ENCODE assay signal across 8 mouse cellular contexts in genomic region chr4:21776946-21777265, GRCm38 (mm10). TPM values are rescaled to one million over a fixed set of nuclear protein-coding genes. Genes with fewer than 3 reads are reported as not detected.
A peak's percentile ranks its signal among the peaks of the same experiment; 100 is the strongest.
DNase-seq lines count a peak whose midpoint lies in the region; ATAC-seq and TF ChIP-seq lines count a peak whose summit lies in the region.

No protein-coding gene starts in this region.

- peaks cover 23% of the 10 kb centered on the region for H3K36me3 ChIP-seq in heart, embryonic 14.5 days (ENCODE audit: control insufficient read depth, insufficient read depth, low read length)
- peaks cover 13% of the 10 kb centered on the region for H3K36me3 ChIP-seq in G1E (replicated peaks)
- peaks cover 8% of the 10 kb centered on the region for H3K36me3 ChIP-seq in hindbrain, embryonic 14.5 days (replicated peaks; ENCODE audit: control insufficient read depth, insufficient read depth)
- peaks cover 8% of the 10 kb centered on the region for H3K36me3 ChIP-seq in midbrain, embryonic 14.5 days (ENCODE audit: control insufficient read depth, insufficient read depth, low read length)

- WGBS in heart, embryonic 14.5 days = 7% methylated on average over 9 of the region's 9 CpGs
- WGBS in hindbrain, embryonic 14.5 days = 6% methylated on average over 9 of the region's 9 CpGs
- WGBS in midbrain, embryonic 14.5 days = 6% methylated on average over 9 of the region's 9 CpGs

- no peaks in the 10 kb centered on the region for H3K27me3 ChIP-seq in heart, embryonic 14.5 days (ENCODE audit: control insufficient read depth, insufficient read depth, low read length)
- H3K27me3 ChIP-seq in G1E (ENCODE audit: insufficient read depth, low read length) = no peaks in the 10 kb centered on the region
- no peaks in the 10 kb centered on the region for H3K27me3 ChIP-seq in hindbrain, embryonic 14.5 days (ENCODE audit: control insufficient read depth, insufficient read depth, low read length)
- H3K27me3 ChIP-seq in midbrain, embryonic 14.5 days (ENCODE audit: control insufficient read depth, insufficient read depth, low read length) = no peaks in the 10 kb centered on the region

- DNase-seq in heart, postnatal 25 days (ENCODE audit: low spot score) = no peak
- DNase-seq in G1E (ENCODE audit: low spot score) = no peak
- no peak for DNase-seq in hindbrain, embryonic 14.5 days (ENCODE audit: low spot score)
- DNase-seq in midbrain, embryonic 14.5 days = no peak
- no peak for DNase-seq in layer of hippocampus, adult 8-10 months (ENCODE audit: low spot score in 2 of 2)
- DNase-seq in ovary, postnatal 36 days (ENCODE audit: low spot score) = no peak
- DNase-seq in gastrocnemius, postnatal 36 days = no peak

- H3K4me3 ChIP-seq in heart, embryonic 14.5 days (ENCODE audit: control insufficient read depth in 1 of 2, insufficient read depth in 1 of 2, low read depth in 1 of 2, low read length in 2 of 2) = peak overlapping the region; percentile 80 to 90; a peak in 3 of 4 replicates
- peak overlapping the region; percentile 87 for H3K4me3 ChIP-seq in G1E (ENCODE audit: low read depth, low read length)
- H3K4me3 ChIP-seq in hindbrain, embryonic 14.5 days (replicated peaks; ENCODE audit: low read length) = peak overlapping the region; percentile 65
- H3K4me3 ChIP-seq in midbrain, embryonic 14.5 days (replicated peaks; ENCODE audit: low read depth, low read length) = peak overlapping the region; percentile 82

- H3K9ac ChIP-seq in heart, embryonic 14.5 days (ENCODE audit: low read length) = peak overlapping the region; percentile 91
- H3K9ac ChIP-seq in hindbrain, embryonic 14.5 days = peak overlapping the region; percentile 89
- peak overlapping the region; percentile 82 for H3K9ac ChIP-seq in midbrain, embryonic 14.5 days (replicated peaks; ENCODE audit: low read length)

- no peak for ATAC-seq in heart, embryonic 14.5 days (ENCODE audit: insufficient number of reproducible peaks, insufficient read depth, low FRiP score, low read depth)
- no peak for ATAC-seq in G1E (ENCODE audit: extremely low read depth, insufficient number of reproducible peaks, low FRiP score, poor library complexity, severe bottlenecking)
- no peak for ATAC-seq in hindbrain, embryonic 14.5 days (ENCODE audit: low FRiP score)
- ATAC-seq in midbrain, embryonic 14.5 days (ENCODE audit: low FRiP score, low TSS enrichment) = no peak

- peak overlapping the region; percentile 87 for H3K4me2 ChIP-seq in heart, embryonic 14.5 days (ENCODE audit: low read length)
- peak overlapping the region; percentile 84 for H3K4me2 ChIP-seq in hindbrain, embryonic 14.5 days (replicated peaks)
- H3K4me2 ChIP-seq in midbrain, embryonic 14.5 days (ENCODE audit: low read length) = peak overlapping the region; percentile 69

- TF ChIP-seq CTCF in G1E (IDR thresholded peaks at IDR 0.05; ENCODE audit: low read depth, low read length) = no peak

- H3K27ac ChIP-seq in heart, embryonic 14.5 days (replicated peaks in 1 of 2; ENCODE audit: control insufficient read depth in 1 of 2, insufficient read depth in 1 of 2, low read depth in 2 of 2, low read length in 2 of 2) = no peak overlapping the region
- H3K27ac ChIP-seq in hindbrain, embryonic 14.5 days = no peak overlapping the region
- no peak overlapping the region for H3K27ac ChIP-seq in midbrain, embryonic 14.5 days (replicated peaks; ENCODE audit: low read depth, low read length)

- intact Hi-C loops in heart, postnatal 25 days (cut with DNase I) = loop anchor here (2.0 kb wide), 1 partner anchor 50 kb away; the partner anchor contains the start of gene Ccnc
- intact Hi-C loops in gastrocnemius, postnatal 36 days (cut with DNase I) = no loop called here

- no peaks in the 10 kb centered on the region for H3K9me3 ChIP-seq in heart, embryonic 14.5 days (ENCODE audit: control insufficient read depth, low read length)
- no peaks in the 10 kb centered on the region for H3K9me3 ChIP-seq in G1E (replicated peaks)
- no peaks in the 10 kb centered on the region for H3K9me3 ChIP-seq in hindbrain, embryonic 14.5 days (ENCODE audit: control insufficient read depth, low read length)
- no peaks in the 10 kb centered on the region for H3K9me3 ChIP-seq in midbrain, embryonic 14.5 days (ENCODE audit: control insufficient read depth, low read length)

- peaks cover 0 to 7% of the 10 kb centered on the region in 2 experiments; a peak in 1 of 4 replicates for H3K4me1 ChIP-seq in heart, embryonic 14.5 days (ENCODE audit: control insufficient read depth in 2 of 2, insufficient read depth in 2 of 2, low read length in 2 of 2)
- H3K4me1 ChIP-seq in G1E (ENCODE audit: insufficient read depth, low read depth, low read length) = peaks cover 37% of the 10 kb centered on the region
- H3K4me1 ChIP-seq in hindbrain, embryonic 14.5 days (replicated peaks; ENCODE audit: control insufficient read depth, insufficient read depth, low read length) = no peaks in the 10 kb centered on the region
- H3K4me1 ChIP-seq in midbrain, embryonic 14.5 days (ENCODE audit: control insufficient read depth, insufficient read depth, low read length) = 0 out of 2 replicates have a peak, but pooled peaks cover 8% of the 10 kb centered on the region

RNA-seq across cellular contexts. Expression of gene Tstd3, which starts 9.9 kb away (rescaled TPM):
- 18.5 and 19.1 TPM in 2 replicates for polyA plus RNA-seq in heart, embryonic 14.5 days (2014; fragmentation: Nextera tagmentation; extraction: Ambion mirVana)
- 10 to 100 TPM; 17.5 to 19.4 TPM for total RNA-seq in heart, postnatal 25 days (2021)
- total RNA-seq in G1E (2014; fragmentation: Nextera tagmentation) (72.4 and 103 TPM in 2 replicates), G1E (2017) (40.5 and 41.5 TPM in 2 replicates)
- 5.1 and 6.0 TPM in 2 replicates for polyA plus RNA-seq in G1E (2012)
- polyA plus RNA-seq in hindbrain, embryonic 14.5 days (2014; fragmentation: Nextera tagmentation; extraction: Ambion mirVana) = 23.8 and 25.2 TPM in 2 replicates
- 20.0 and 26.9 TPM in 2 replicates for polyA plus RNA-seq in midbrain, embryonic 14.5 days (2014; fragmentation: Nextera tagmentation; extraction: Ambion mirVana)
- total RNA-seq in layer of hippocampus, adult 8-10 months (2022) = 10 to 100 TPM; 21.7 to 24.5 (median 24.0) TPM
- 10 to 100 TPM; 11.1 to 11.4 TPM for total RNA-seq in gastrocnemius, postnatal 36 days (2021)

RNA-seq across cellular contexts. Expression of gene Usp45, which starts 9.9 kb away (rescaled TPM):
- polyA plus RNA-seq in heart, embryonic 14.5 days (2014; fragmentation: Nextera tagmentation; extraction: Ambion mirVana) = 6.9 and 11.2 TPM in 2 replicates
- total RNA-seq in heart, postnatal 25 days (2021) = 10 to 100 TPM; 11.3 to 14.7 TPM
- 49.2 and 58.4 TPM in 2 replicates for total RNA-seq in G1E (2014; fragmentation: Nextera tagmentation)
- 15.7 and 21.1 TPM in 2 replicates for total RNA-seq in G1E (2017)
- 2.9 and 3.4 TPM in 2 replicates for polyA plus RNA-seq in G1E (2012)
- 8.2 and 8.5 TPM in 2 replicates for polyA plus RNA-seq in hindbrain, embryonic 14.5 days (2014; fragmentation: Nextera tagmentation; extraction: Ambion mirVana)
- 10.4 and 12.3 TPM in 2 replicates for polyA plus RNA-seq in midbrain, embryonic 14.5 days (2014; fragmentation: Nextera tagmentation; extraction: Ambion mirVana)
- total RNA-seq in layer of hippocampus, adult 8-10 months (2022) = 10 to 100 TPM; 47.1 to 64.1 (median 54.4) TPM
- 10 to 100 TPM; 16.2 to 18.9 TPM for total RNA-seq in gastrocnemius, postnatal 36 days (2021)

RNA-seq across cellular contexts. Expression of gene Ccnc, which starts 49.4 kb away (rescaled TPM):
- polyA plus RNA-seq in heart, embryonic 14.5 days (2014; fragmentation: Nextera tagmentation; extraction: Ambion mirVana) = 24.2 and 29.5 TPM in 2 replicates
- 10 to 100 TPM; 14.4 to 17.9 TPM for total RNA-seq in heart, postnatal 25 days (2021)
- total RNA-seq in G1E (2014; fragmentation: Nextera tagmentation) (56.1 and 68.4 TPM in 2 replicates), G1E (2017) (38.3 and 46.1 TPM in 2 replicates)
- 0.47 and 1.9 TPM in 2 replicates for polyA plus RNA-seq in G1E (2012)
- 71.7 and 73.7 TPM in 2 replicates for polyA plus RNA-seq in hindbrain, embryonic 14.5 days (2014; fragmentation: Nextera tagmentation; extraction: Ambion mirVana)
- 78.0 and 80.0 TPM in 2 replicates for polyA plus RNA-seq in midbrain, embryonic 14.5 days (2014; fragmentation: Nextera tagmentation; extraction: Ambion mirVana)
- 10 to 100 TPM; 30.5 to 39.4 (median 37.1) TPM for total RNA-seq in layer of hippocampus, adult 8-10 months (2022)
- 10 to 100 TPM; 10.3 to 10.5 TPM for total RNA-seq in gastrocnemius, postnatal 36 days (2021)
